Mouse (Mus musculus): ENCODE data around the gene 2510009E07Rik. TPM values are rescaled to one million over a fixed set of nuclear protein-coding genes. Genes with fewer than 3 reads are reported as not detected.
A peak's percentile ranks its signal among the peaks of the same experiment; 100 is the strongest.

Gene 2510009E07Rik
- polyA plus RNA-seq, 1 experiment from 2014 or later, result 12.5 TPM

GRCm38 (mm10) chr16:21645915-21646314 lies 48.5 kb downstream of the 2510009E07Rik start:
- WGBS, result 84% methylated on average over 3 of the region's 3 CpGs
- no peak overlapping the region for H3K9ac ChIP-seq (ENCODE audit: low read depth, low read length)
- H3K4me2 ChIP-seq (replicated peaks; ENCODE audit: low read depth, low read length), result no peak overlapping the region
- ATAC-seq (ENCODE audit: low FRiP score, low TSS enrichment), result no peak
- no peak overlapping the region for H3K27ac ChIP-seq (ENCODE audit: low read depth, low read length)
- no peaks in the 10 kb centered on the region for H3K36me3 ChIP-seq (ENCODE audit: control insufficient read depth, insufficient read depth, low read length)
- H3K9me3 ChIP-seq (ENCODE audit: control insufficient read depth, low read length), result no peaks in the 10 kb centered on the region
- H3K27me3 ChIP-seq (ENCODE audit: control insufficient read depth, insufficient read depth, low read length), result no peaks in the 10 kb centered on the region
- H3K4me3 ChIP-seq (ENCODE audit: low read length), result no peak overlapping the region
- H3K4me1 ChIP-seq (ENCODE audit: control insufficient read depth, insufficient read depth, low read length), result peaks cover 15% of the 10 kb centered on the region

DNA sequence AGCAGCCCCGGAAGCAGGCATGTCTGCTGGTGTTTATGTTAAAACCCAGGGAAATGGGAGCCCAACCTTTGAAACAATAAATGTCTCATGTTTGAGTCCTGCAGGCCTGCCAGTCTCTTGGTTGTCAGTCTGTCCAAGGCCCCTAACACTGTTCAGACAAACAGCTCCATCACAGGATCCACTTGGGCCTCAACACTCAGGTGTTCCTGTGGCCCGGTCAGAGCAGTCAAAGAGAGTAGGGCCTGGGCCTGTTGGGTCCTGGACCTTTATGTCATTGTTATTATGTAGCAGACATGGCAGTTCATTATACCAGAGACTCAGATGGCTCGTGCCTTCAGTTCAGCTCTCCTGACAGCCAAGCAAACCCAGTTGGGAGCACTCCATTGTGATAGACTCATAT lies 49.9 kb downstream of the 2510009E07Rik start:
- no peak overlapping the region for H3K9ac ChIP-seq (ENCODE audit: low read depth, low read length)
- no peaks in the 10 kb centered on the region for H3K27me3 ChIP-seq (ENCODE audit: control insufficient read depth, insufficient read depth, low read length)
- ATAC-seq (ENCODE audit: low FRiP score, low TSS enrichment), result peak; percentile 20; the same call in 1 of the 2 replicates
- peaks cover 15% of the 10 kb centered on the region for H3K4me1 ChIP-seq (ENCODE audit: control insufficient read depth, insufficient read depth, low read length)
- H3K4me3 ChIP-seq (ENCODE audit: low read length), result no peak overlapping the region
- no peaks in the 10 kb centered on the region for H3K36me3 ChIP-seq (ENCODE audit: control insufficient read depth, insufficient read depth, low read length)
- H3K9me3 ChIP-seq (ENCODE audit: control insufficient read depth, low read length), result no peaks in the 10 kb centered on the region
- H3K27ac ChIP-seq (ENCODE audit: low read depth, low read length), result peak overlapping the region; percentile 88
- 58% methylated on average over 3 of the region's 3 CpGs for WGBS
- H3K4me2 ChIP-seq (replicated peaks; ENCODE audit: low read depth, low read length), result 0 out of 2 replicates have a peak overlapping the region, but pooled peaks have one; percentile 31

- no peaks in the 10 kb centered on the region for H3K27me3 ChIP-seq (ENCODE audit: control insufficient read depth, insufficient read depth, low read length)
- H3K4me1 ChIP-seq (ENCODE audit: control insufficient read depth, insufficient read depth, low read length), result peaks cover 15% of the 10 kb centered on the region
- peak overlapping the region; percentile 51 for H3K9ac ChIP-seq (ENCODE audit: low read depth, low read length)
- 11% methylated on average over 17 of the region's 17 CpGs for WGBS
- H3K9me3 ChIP-seq (ENCODE audit: control insufficient read depth, low read length), result no peaks in the 10 kb centered on the region
- ATAC-seq (ENCODE audit: low FRiP score, low TSS enrichment), result peak; percentile 92
- no peaks in the 10 kb centered on the region for H3K36me3 ChIP-seq (ENCODE audit: control insufficient read depth, insufficient read depth, low read length)
- H3K4me3 ChIP-seq (ENCODE audit: low read length), result 0 out of 2 replicates have a peak overlapping the region, but pooled peaks have one; percentile 8
- peak overlapping the region; percentile 88 for H3K27ac ChIP-seq (ENCODE audit: low read depth, low read length)
- H3K4me2 ChIP-seq (replicated peaks; ENCODE audit: low read depth, low read length), result peak overlapping the region; percentile 31
Measured at GRCm38 (mm10) chr16:21644066-21644561, 50.4 kb downstream of the 2510009E07Rik start.

- Histone ChIP-seq H3K9me3 (ENCODE audit: control insufficient read depth, low read length) (no peaks in the 10 kb centered on the region), H3K4me2 (replicated peaks; ENCODE audit: low read depth, low read length) (peak overlapping the region; percentile 31), H3K27ac (ENCODE audit: low read depth, low read length) (peak overlapping the region; percentile 88), H3K9ac (ENCODE audit: low read depth, low read length) (peak overlapping the region; percentile 51), H3K36me3 (ENCODE audit: control insufficient read depth, insufficient read depth, low read length) (no peaks in the 10 kb centered on the region), H3K4me3 (ENCODE audit: low read length) (0 out of 2 replicates have a peak overlapping the region, but pooled peaks have one; percentile 8), H3K4me1 (ENCODE audit: control insufficient read depth, insufficient read depth, low read length) (peaks cover 15% of the 10 kb centered on the region), H3K27me3 (ENCODE audit: control insufficient read depth, insufficient read depth, low read length) (no peaks in the 10 kb centered on the region)
- 62% methylated on average over 2 of the region's 2 CpGs for WGBS
- no peak for ATAC-seq (ENCODE audit: low FRiP score, low TSS enrichment)
Measured at GRCm38 (mm10) chr16:21643621-21644041, 50.8 kb downstream of the 2510009E07Rik start.

- Histone ChIP-seq H3K4me1 (ENCODE audit: control insufficient read depth, insufficient read depth, low read length) (peaks cover 15% of the 10 kb centered on the region), H3K27me3 (ENCODE audit: control insufficient read depth, insufficient read depth, low read length) (no peaks in the 10 kb centered on the region), H3K4me3 (ENCODE audit: low read length) (no peak overlapping the region), H3K27ac (ENCODE audit: low read depth, low read length) (no peak overlapping the region), H3K36me3 (ENCODE audit: control insufficient read depth, insufficient read depth, low read length) (no peaks in the 10 kb centered on the region), H3K9me3 (ENCODE audit: control insufficient read depth, low read length) (no peaks in the 10 kb centered on the region), H3K9ac (ENCODE audit: low read depth, low read length) (no peak overlapping the region), H3K4me2 (replicated peaks; ENCODE audit: low read depth, low read length) (no peak overlapping the region)
- WGBS, result 96% methylated on average over 5 of the region's 5 CpGs
- ATAC-seq (ENCODE audit: low FRiP score, low TSS enrichment), result no peak
Measured at GRCm38 (mm10) chr16:21642906-21643305, 51.6 kb downstream of the 2510009E07Rik start.

DNA sequence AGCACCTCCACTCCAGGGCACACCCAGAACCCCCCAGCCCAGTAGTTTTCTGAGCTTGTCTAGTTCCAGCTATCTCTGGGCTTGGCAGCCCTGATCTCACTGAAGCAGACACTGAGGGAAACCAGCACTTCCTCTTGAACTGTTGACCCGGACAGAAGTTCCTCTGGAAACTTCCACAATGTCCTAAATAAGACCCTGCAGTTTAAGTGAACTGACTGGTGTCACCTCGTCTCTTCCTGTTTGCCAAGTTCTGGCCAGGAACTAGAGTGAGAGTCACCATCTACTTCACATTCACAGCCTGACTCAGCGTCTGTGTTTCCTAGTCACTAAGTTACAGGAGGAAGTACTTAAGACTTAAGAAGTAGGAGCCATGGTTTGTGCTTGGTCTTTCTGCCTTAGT lies 52.5 kb downstream of the 2510009E07Rik start:
- Histone ChIP-seq H3K36me3 (ENCODE audit: control insufficient read depth, insufficient read depth, low read length) (no peaks in the 10 kb centered on the region), H3K27me3 (ENCODE audit: control insufficient read depth, insufficient read depth, low read length) (no peaks in the 10 kb centered on the region), H3K9ac (ENCODE audit: low read depth, low read length) (no peak overlapping the region), H3K9me3 (ENCODE audit: control insufficient read depth, low read length) (no peaks in the 10 kb centered on the region), H3K4me1 (ENCODE audit: control insufficient read depth, insufficient read depth, low read length) (peaks cover 15% of the 10 kb centered on the region), H3K4me3 (ENCODE audit: low read length) (no peak overlapping the region), H3K4me2 (replicated peaks; ENCODE audit: low read depth, low read length) (no peak overlapping the region), H3K27ac (ENCODE audit: low read depth, low read length) (peak overlapping the region; percentile 69; the same call in 1 of the 2 replicates)
- ATAC-seq (ENCODE audit: low FRiP score, low TSS enrichment), result no peak
- 79% methylated on average over 3 of the region's 3 CpGs for WGBS

DNA sequence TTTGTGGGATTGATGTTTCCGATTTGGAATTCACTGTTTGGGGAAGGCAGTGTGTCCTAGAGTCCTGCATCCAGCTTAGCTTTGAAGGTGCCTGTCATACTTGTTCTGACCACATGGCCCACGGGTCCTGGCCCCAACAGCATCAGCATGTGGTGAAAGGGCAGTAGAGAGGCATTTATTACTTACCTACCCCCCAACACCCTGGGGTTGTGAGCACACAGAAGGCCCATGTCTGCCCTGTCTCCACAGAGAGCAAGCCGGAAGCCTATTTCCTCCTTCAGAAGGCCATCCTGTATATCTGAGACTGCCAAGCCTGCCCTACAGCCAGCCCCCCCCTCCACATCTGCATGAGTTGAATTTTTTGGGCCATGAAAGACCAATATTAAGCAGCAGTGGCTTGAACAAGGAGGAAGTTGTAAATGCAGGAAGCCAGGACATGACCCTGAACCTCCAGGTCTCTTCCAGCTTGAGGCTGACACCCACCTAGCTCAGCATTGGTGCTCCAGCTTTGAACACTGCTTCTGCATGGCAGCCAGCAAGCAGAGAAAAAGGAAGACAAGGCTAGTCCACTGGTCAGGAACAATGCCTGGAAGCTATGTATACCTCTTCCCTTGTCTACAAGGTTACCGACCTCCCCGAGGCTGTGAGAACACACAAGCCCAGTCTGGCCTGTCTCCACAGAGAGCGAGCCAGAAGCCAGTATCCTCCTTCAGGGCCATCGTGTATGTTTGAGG lies 53.5 kb downstream of the 2510009E07Rik start:
- H3K36me3 ChIP-seq (ENCODE audit: control insufficient read depth, insufficient read depth, low read length), result no peaks in the 10 kb centered on the region
- peak overlapping the region; percentile 69; the same call in 1 of the 2 replicates for H3K27ac ChIP-seq (ENCODE audit: low read depth, low read length)
- peaks cover 15% of the 10 kb centered on the region for H3K4me1 ChIP-seq (ENCODE audit: control insufficient read depth, insufficient read depth, low read length)
- H3K4me2 ChIP-seq (replicated peaks; ENCODE audit: low read depth, low read length), result no peak overlapping the region
- no peak for ATAC-seq (ENCODE audit: low FRiP score, low TSS enrichment)
- 79% methylated on average over 7 of the region's 7 CpGs for WGBS
- H3K9me3 ChIP-seq (ENCODE audit: control insufficient read depth, low read length), result no peaks in the 10 kb centered on the region
- H3K27me3 ChIP-seq (ENCODE audit: control insufficient read depth, insufficient read depth, low read length), result no peaks in the 10 kb centered on the region
- no peak overlapping the region for H3K4me3 ChIP-seq (ENCODE audit: low read length)
- H3K9ac ChIP-seq (ENCODE audit: low read depth, low read length), result no peak overlapping the region

DNA sequence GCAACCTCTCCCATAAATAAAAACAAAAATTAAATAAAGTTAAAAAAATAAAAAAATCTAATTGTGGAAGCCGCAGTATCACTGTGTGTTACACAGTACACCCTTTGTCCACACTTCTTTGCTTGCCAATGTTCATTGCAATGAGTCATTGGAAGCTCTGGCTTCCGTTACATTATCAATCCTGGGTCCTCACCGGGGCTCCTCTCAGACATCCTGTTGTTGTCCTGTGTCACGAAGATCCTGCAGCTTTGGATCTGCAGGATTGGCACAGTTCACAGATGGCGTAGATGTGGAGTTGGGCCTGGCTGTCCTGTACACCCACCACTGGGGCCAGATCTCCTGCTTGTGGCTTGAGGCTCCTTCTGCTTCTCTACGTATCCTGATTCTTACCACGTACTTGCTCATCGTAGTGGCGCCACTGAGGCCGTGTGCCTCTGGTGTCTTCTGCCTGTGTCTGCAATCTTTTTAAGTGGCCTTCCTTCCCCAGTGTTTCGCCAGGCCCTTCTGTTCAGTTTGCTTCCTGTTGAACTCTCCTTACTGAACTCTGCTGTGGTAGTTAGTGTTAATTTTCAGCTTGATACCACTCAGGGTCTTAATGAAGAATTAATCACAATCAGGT lies 57.2 kb downstream of the 2510009E07Rik start:
- no peaks in the 10 kb centered on the region for H3K9me3 ChIP-seq (ENCODE audit: control insufficient read depth, low read length)
- no peak overlapping the region for H3K27ac ChIP-seq (ENCODE audit: low read depth, low read length)
- H3K27me3 ChIP-seq (ENCODE audit: control insufficient read depth, insufficient read depth, low read length), result no peaks in the 10 kb centered on the region
- H3K9ac ChIP-seq (ENCODE audit: low read depth, low read length), result no peak overlapping the region
- no peak overlapping the region for H3K4me3 ChIP-seq (ENCODE audit: low read length)
- WGBS, result 85% methylated on average over 11 of the region's 11 CpGs
- H3K4me2 ChIP-seq (replicated peaks; ENCODE audit: low read depth, low read length), result no peak overlapping the region
- no peaks in the 10 kb centered on the region for H3K36me3 ChIP-seq (ENCODE audit: control insufficient read depth, insufficient read depth, low read length)
- ATAC-seq (ENCODE audit: low FRiP score, low TSS enrichment), result no peak
- H3K4me1 ChIP-seq (ENCODE audit: control insufficient read depth, insufficient read depth, low read length), result no peaks in the 10 kb centered on the region
